In genomic region chr15:81749742-81750141, GRCm38 (mm10) we compare ENCODE assay signal across 9 mouse cellular contexts. TPM values are rescaled to one million over a fixed set of nuclear protein-coding genes. Genes with fewer than 3 reads are reported as not detected.
A peak's percentile ranks its signal among the peaks of the same experiment; 100 is the strongest.
DNase-seq lines count a peak whose midpoint lies in the region; ATAC-seq lines count a peak whose summit lies in the region.
"Had no signal": no experiment of that assay in that cellular context is flagged by ENCODE, and none has a peak within 500 bp of the region (broad histone marks: within the 10 kb centered on the region; RNA-seq: fewer than 3 reads in every experiment).

No protein-coding gene starts in this region.

- WGBS in neural tube, embryonic 11.5 days: 49% methylated on average over 14 of the region's 14 CpGs

- H3K4me2 ChIP-seq in neural tube, embryonic 11.5 days (ENCODE audit: low read depth): no peak overlapping the region

- peak; percentile 27 for DNase-seq in neural tube, embryonic 11.5 days (ENCODE audit: low spot score)
- no peak for DNase-seq in neural tube, embryonic 10.5 days (ENCODE audit: extremely low spot score, low spot score)
- DNase-seq in cerebellum, postnatal 36 days: peak; percentile 61 to 65
- DNase-seq in kidney, adult 11 months: peak; percentile 74
- peak; percentile 36 for DNase-seq in yolk sac, embryonic 10.5 days (ENCODE audit: low spot score)
- DNase-seq in layer of hippocampus, postnatal 10 days (ENCODE audit: low spot score in 2 of 2): no peak
- DNase-seq: lung, postnatal 14 days had no signal

- H3K9ac ChIP-seq in neural tube, embryonic 11.5 days (ENCODE audit: low read length): peak overlapping the region; percentile 29; the same call in 1 of the 2 replicates

- no peak for ATAC-seq in neural tube, embryonic 11.5 days (ENCODE audit: insufficient read depth, low FRiP score, low TSS enrichment)
- no peak for ATAC-seq in megakaryocyte-erythroid progenitor cell, adult 5-6 weeks (replicated peaks; ENCODE audit: low FRiP score, low TSS enrichment, poor library complexity, severe bottlenecking)

- H3K27me3 ChIP-seq in neural tube, embryonic 11.5 days (ENCODE audit: control insufficient read depth, insufficient read depth, low read length): no peaks in the 10 kb centered on the region

- peaks cover 6% of the 10 kb centered on the region; the same call in 1 of the 2 replicates for H3K4me1 ChIP-seq in neural tube, embryonic 11.5 days (ENCODE audit: control insufficient read depth, insufficient read depth, low read length)

- peaks cover 2% of the 10 kb centered on the region for H3K36me3 ChIP-seq in neural tube, embryonic 11.5 days (ENCODE audit: control insufficient read depth, insufficient read depth, low read length)

- H3K9me3 ChIP-seq in neural tube, embryonic 11.5 days (ENCODE audit: control insufficient read depth, low read length): no peaks in the 10 kb centered on the region

- H3K4me3 ChIP-seq in neural tube, embryonic 11.5 days (ENCODE audit: low read depth, low read length): no peak overlapping the region

- 0 out of 2 replicates have a peak overlapping the region, but pooled peaks have one; percentile 3 for H3K27ac ChIP-seq in neural tube, embryonic 11.5 days (ENCODE audit: low read depth, low read length)
- H3K27ac ChIP-seq: stomach, postnatal 0 days had no signal

RNA-seq across cellular contexts. Expression of gene Rangap1, which starts 4.4 kb away (rescaled TPM):
- 137 and 152 TPM in 2 replicates for polyA plus RNA-seq in neural tube, embryonic 11.5 days (2014; fragmentation: Nextera tagmentation; extraction: Ambion mirVana)
- 84.8 and 93.4 TPM in 2 replicates for total RNA-seq in megakaryocyte-erythroid progenitor cell, adult 5-6 weeks (2014; fragmentation: Nextera tagmentation)
- 111 and 144 TPM in 2 replicates for total RNA-seq in megakaryocyte-erythroid progenitor cell, adult 5-6 weeks (2017)
- total RNA-seq in layer of hippocampus, postnatal 10 days (2021): 100 to 1,000 TPM; 189 to 201 TPM

RNA-seq across cellular contexts. Expression of gene Zc3h7b, which starts 4.9 kb away (rescaled TPM):
- 48.8 TPM in 2 replicates for polyA plus RNA-seq in neural tube, embryonic 11.5 days (2014; fragmentation: Nextera tagmentation; extraction: Ambion mirVana)
- 34.9 and 35.7 TPM in 2 replicates for total RNA-seq in megakaryocyte-erythroid progenitor cell, adult 5-6 weeks (2014; fragmentation: Nextera tagmentation)
- total RNA-seq in megakaryocyte-erythroid progenitor cell, adult 5-6 weeks (2017): 19.2 and 22.4 TPM in 2 replicates
- 100 to 1,000 TPM; 155 to 187 TPM for total RNA-seq in layer of hippocampus, postnatal 10 days (2021)

RNA-seq across cellular contexts. Expression of gene Tef, which starts 52.5 kb away (rescaled TPM):
- 13.7 and 14.1 TPM in 2 replicates for polyA plus RNA-seq in neural tube, embryonic 11.5 days (2014; fragmentation: Nextera tagmentation; extraction: Ambion mirVana)
- 10.9 and 13.2 TPM in 2 replicates for total RNA-seq in megakaryocyte-erythroid progenitor cell, adult 5-6 weeks (2014; fragmentation: Nextera tagmentation)
- total RNA-seq in megakaryocyte-erythroid progenitor cell, adult 5-6 weeks (2017): 12.7 and 14.4 TPM in 2 replicates
- total RNA-seq in layer of hippocampus, postnatal 10 days (2021): 100 to 1,000 TPM; 125 to 148 TPM

RNA-seq across cellular contexts. Expression of gene Chadl, which starts 52.7 kb away (rescaled TPM):
- polyA plus RNA-seq in neural tube, embryonic 11.5 days (2014; fragmentation: Nextera tagmentation; extraction: Ambion mirVana): 2.4 and 3.0 TPM in 2 replicates
- total RNA-seq in megakaryocyte-erythroid progenitor cell, adult 5-6 weeks (2014; fragmentation: Nextera tagmentation): not detected in 2 replicates
- total RNA-seq in megakaryocyte-erythroid progenitor cell, adult 5-6 weeks (2017): 0.09 TPM in 1 of 2 replicates, not detected in the other
- 10 to 100 TPM; 24.0 to 31.8 TPM for total RNA-seq in layer of hippocampus, postnatal 10 days (2021)

Comparison
In these comparisons a context has a peak if more than half of its experiments do, and no peak if none do; other contexts are left out.
1. DNase-seq: peak in neural tube, embryonic 11.5 days (single experiment), cerebellum, postnatal 36 days (2 of 2), kidney, adult 11 months (single experiment) and yolk sac, embryonic 10.5 days (single experiment); none in neural tube, embryonic 10.5 days (single experiment) and layer of hippocampus, postnatal 10 days (0 of 2).
2. RNA of gene Zc3h7b, which starts 4.9 kb away (total RNA-seq): 155 to 187 TPM in layer of hippocampus, postnatal 10 days; 19.2 to 35.7 TPM in megakaryocyte-erythroid progenitor cell, adult 5-6 weeks; every median in the first group is over 4 times any median in the second.
3. RNA of gene Tef, which starts 52.5 kb away (total RNA-seq): 125 to 148 TPM in layer of hippocampus, postnatal 10 days; 10.9 to 14.4 TPM in megakaryocyte-erythroid progenitor cell, adult 5-6 weeks; every median in the first group is over 4 times any median in the second.